Mouse (Mus musculus) CH12.LX (cell line): ENCODE results near the gene Ltv1. TPM values are rescaled to one million over a fixed set of nuclear protein-coding genes. Genes with fewer than 3 reads are reported as not detected.

Source experiments
- DNase-seq: peaks from one replicate; pipeline ENCODE4 v3.0.0-alpha.2; 2013; ENCODE audit errors: extremely low read depth
- H3K27ac ChIP-seq: 2 replicates; pipeline ENCODE4 v1.5.1; 2012; ENCODE audit warnings: low read depth, mild to moderate bottlenecking, control low read depth, moderate library complexity; ENCODE audit not compliant: insufficient read depth
- H3K27me3 ChIP-seq: replicated peaks from 2 replicates; pipeline ENCODE3; 2012; ENCODE audit warnings: inconsistent platforms
- H3K36me3 ChIP-seq, 2 experiments: replicated peaks in 1 of 2; 2 replicates each; pipeline versions ENCODE3 to v1.6.1; 2012; ENCODE audit warnings: inconsistent platforms in 1 of 2, low read length in 1 of 2, mild to moderate bottlenecking in 1 of 2, mixed read lengths in 1 of 2, moderate library complexity in 1 of 2; ENCODE audit not compliant: control insufficient read depth in 1 of 2, insufficient read depth in 1 of 2
- H3K4me1 ChIP-seq, 2 experiments: 2 replicates each; pipeline ENCODE4 v1.6.1; 2012; ENCODE audit warnings: inconsistent platforms in 1 of 2, moderate library complexity in 1 of 2; ENCODE audit not compliant: insufficient read depth in 2 of 2, control insufficient read depth in 1 of 2
- H3K4me2 ChIP-seq: 2 replicates; pipeline ENCODE4 v1.6.1; 2012; ENCODE audit warnings: low read depth, mild to moderate bottlenecking, control low read depth; ENCODE audit not compliant: poor library complexity, insufficient read depth, severe bottlenecking
- H3K4me3 ChIP-seq, 3 experiments: fragments of 150-350 bp in 1 of 3; sonication (generic) in 1 of 3; replicated peaks in 1 of 3; 2 replicates each; pipeline versions ENCODE3 to v1.5.1; 2011 to 2012; ENCODE audit warnings: low read depth in 2 of 3, low read length in 2 of 3, mild to moderate bottlenecking in 2 of 3, moderate library complexity in 2 of 3, control low read depth in 1 of 3, improper control_type of control experiment in 1 of 3, inconsistent platforms in 1 of 3, mixed read lengths in 1 of 3; ENCODE audit not compliant: poor library complexity in 1 of 3
- H3K79me2 ChIP-seq: replicated peaks from 2 replicates; pipeline ENCODE4 v1.6.1; 2012; ENCODE audit warnings: mild to moderate bottlenecking, moderate library complexity; ENCODE audit not compliant: control insufficient read depth, poor library complexity, insufficient read depth, severe bottlenecking; ENCODE audit errors: extremely low read depth
- H3K9ac ChIP-seq: 2 replicates; pipeline ENCODE4 v1.6.1; 2012; ENCODE audit warnings: low read depth, mild to moderate bottlenecking, control low read depth, moderate library complexity; ENCODE audit not compliant: insufficient read depth
- H3K9me3 ChIP-seq: replicated peaks from 2 replicates; pipeline ENCODE3; 2012; ENCODE audit warnings: low read length, inconsistent platforms, mixed read lengths
- CTCF ChIP-seq, 2 experiments: IDR thresholded peaks in 1 of 2; conservative IDR thresholded peaks in 1 of 2; 2 replicates each; pipeline ENCODE4 v1.5.1; 2011 to 2012; ENCODE audit warnings: low read depth in 2 of 2, low read length in 2 of 2, improper control_type of control experiment in 1 of 2, inconsistent platforms in 1 of 2, mild to moderate bottlenecking in 1 of 2, moderate library complexity in 1 of 2
- ELF1 ChIP-seq: IDR thresholded peaks from 2 replicates; pipeline ENCODE4 v1.6.1; 2014; ENCODE audit warnings: low read depth, mild to moderate bottlenecking, inconsistent platforms, low read length, improper control_type of control experiment
- GABPA ChIP-seq: IDR thresholded peaks from 2 replicates; pipeline ENCODE4 v1.6.1; 2012; ENCODE audit warnings: low read depth, low read length, improper control_type of control experiment, inconsistent platforms; ENCODE audit not compliant: insufficient replicate concordance
- IRF4 ChIP-seq: IDR thresholded peaks from 2 replicates; pipeline ENCODE4 v1.6.1; 2014; ENCODE audit warnings: low read depth, mild to moderate bottlenecking, inconsistent platforms, low read length, improper control_type of control experiment
- JUN ChIP-seq: IDR thresholded peaks from 2 replicates; pipeline ENCODE4 v1.6.1; 2011; ENCODE audit warnings: low read depth, mild to moderate bottlenecking, low read length, improper control_type of control experiment, moderate library complexity; ENCODE audit not compliant: insufficient read depth
- JUND ChIP-seq: conservative IDR thresholded peaks from 2 replicates; pipeline ENCODE4 v1.6.1; 2011; ENCODE audit warnings: low read depth, low read length, improper control_type of control experiment
- MAFK ChIP-seq: IDR thresholded peaks from 2 replicates; pipeline ENCODE4 v1.6.1; 2011; ENCODE audit warnings: low read length, improper control_type of control experiment; ENCODE audit not compliant: insufficient replicate concordance
- MAX ChIP-seq: IDR thresholded peaks from 2 replicates; pipeline ENCODE4 v1.6.1; 2011; ENCODE audit warnings: low read length, improper control_type of control experiment
- RAD21 ChIP-seq: IDR thresholded peaks from 2 replicates; pipeline ENCODE4 v1.6.1; 2011; ENCODE audit warnings: low read depth, mild to moderate bottlenecking, low read length, improper control_type of control experiment, moderate library complexity
- TBP ChIP-seq: conservative IDR thresholded peaks from 2 replicates; pipeline ENCODE4 v1.6.1; 2011; ENCODE audit warnings: low read depth, low read length, improper control_type of control experiment
- ZC3H11A ChIP-seq: IDR thresholded peaks from 2 replicates; pipeline ENCODE4 v1.6.1; 2012; ENCODE audit warnings: low read depth, mild to moderate bottlenecking, inconsistent platforms, low read length, improper control_type of control experiment
- dilution Hi-C: fragments of 300-500 bp; cut with MboI; formaldehyde crosslinking; loops from 2 replicates; pipeline ENCODE4 v1.14.3; 2020; ENCODE audit warnings: low sequenced_read_pairs; ENCODE audit not compliant: extremely low pct_unique_long_range_greater_than_20kb, extremely low pct_ligation_motif_present
- in situ Hi-C: fragments of 300-500 bp; cut with MboI; formaldehyde crosslinking; loops from 3 replicates; pipeline ENCODE4 v1.14.3; 2019; ENCODE audit warnings: low sequenced_read_pairs, low pct_ligation_motif_present, low pct_unique_long_range_greater_than_20kb, mixed read lengths
- polyA plus RNA-seq: library from polyadenylated mRNA; unstranded; fragments of >175 nt; gene quantifications from 2 replicates; pipeline ENCODE4 v1.2.1, GENCODE M21; 2012; ENCODE audit warnings: low read depth; ENCODE audit not compliant: insufficient read length
- total RNA-seq, 2 experiments: library from RNA; depleted of rRNA; stranded (reverse); fragments of 300-350 nt in 1 of 2; fragments of >200 nt in 1 of 2; gene quantifications; 2 replicates each; pipeline ENCODE4 v1.2.3; 2012 to 2014

Ltv1 gene
- total and polyA plus RNA-seq, 3 experiments, result 32.1 to 93.4 (median 66.0) TPM

GRCm38 (mm10) chr10:13213956-13214355 is 21.0 kb upstream of the Ltv1 start:
- H3K79me2 ChIP-seq, result no peaks in the 10 kb centered on the region
- H3K27me3 ChIP-seq, result no peaks in the 10 kb centered on the region
- 0 out of 2 replicates have a peak, but pooled peaks have one; percentile 10 for TF ChIP-seq IRF4
- no peak for TF ChIP-seq GABPA
- TF ChIP-seq JUND, result no peak
- DNase-seq, result no peak
- H3K9ac ChIP-seq, result no peak overlapping the region
- in situ Hi-C loops (no loop called here), dilution Hi-C loops (no loop called here)
- H3K4me2 ChIP-seq, result peak overlapping the region; percentile 58
- no peaks in the 10 kb centered on the region for H3K9me3 ChIP-seq
- H3K4me3 ChIP-seq, result peak overlapping the region in 1 of 3 experiments; percentile 5
- H3K36me3 ChIP-seq, result no peaks in the 10 kb centered on the region
- H3K4me1 ChIP-seq, result no peaks in the 10 kb centered on the region; a peak in 1 of 4 replicates
- H3K27ac ChIP-seq, result no peak overlapping the region

GRCm38 (mm10) chr10:13212829-13213228 is 19.9 kb upstream of the Ltv1 start:
- no peaks in the 10 kb centered on the region for H3K9me3 ChIP-seq
- TF ChIP-seq MAFK, result no peak
- TF ChIP-seq, all 38 proteins: peak for 0
- DNase-seq, result no peak
- Histone ChIP-seq H3K79me2 (no peaks in the 10 kb centered on the region), H3K4me2 (no peak overlapping the region), H3K9ac (no peak overlapping the region), H3K27me3 (no peaks in the 10 kb centered on the region), H3K4me1 (no peaks in the 10 kb centered on the region; a peak in 1 of 4 replicates), H3K36me3 (no peaks in the 10 kb centered on the region), H3K4me3 (no peak overlapping the region), H3K27ac (no peak overlapping the region)
- dilution Hi-C loops, result no loop called here
- in situ Hi-C loops, result no loop called here

GRCm38 (mm10) chr10:13212326-13212725 is 19.4 kb upstream of the Ltv1 start:
- no peak for TF ChIP-seq CTCF (conservative IDR thresholded peaks at IDR 0.05 in 1 of 2, IDR thresholded peaks at IDR 0.05 in 1 of 2; ENCODE audit: low read depth in 2 of 2, low read length in 2 of 2)
- no peak for TF ChIP-seq IRF4
- TF ChIP-seq ZC3H11A, result no peak
- no peak for TF ChIP-seq RAD21
- TF ChIP-seq MAFK, result no peak
- TF ChIP-seq MAX, result no peak
- TF ChIP-seq JUN, result no peak
- TF ChIP-seq TBP, result no peak
- no peak for TF ChIP-seq ELF1
- Histone ChIP-seq H3K4me2 (no peak overlapping the region), H3K9me3 (no peaks in the 10 kb centered on the region), H3K27ac (no peak overlapping the region), H3K4me1 (no peaks in the 10 kb centered on the region; a peak in 1 of 4 replicates), H3K9ac (no peak overlapping the region), H3K36me3 (no peaks in the 10 kb centered on the region), H3K79me2 (no peaks in the 10 kb centered on the region), H3K4me3 (no peak overlapping the region), H3K27me3 (no peaks in the 10 kb centered on the region)
- in situ Hi-C loops, result no loop called here
- dilution Hi-C loops, result no loop called here
- DNase-seq, result no peak
